Mouse (Mus musculus): ENCODE measurements around the gene Serpine3. TPM values are rescaled to one million over a fixed set of nuclear protein-coding genes. Genes with fewer than 3 reads are reported as not detected.

The Serpine3 gene
- not detected in 2 replicates for polyA plus RNA-seq (2015; fragmentation: Nextera tagmentation; extraction: Ambion mirVana)

DNA sequence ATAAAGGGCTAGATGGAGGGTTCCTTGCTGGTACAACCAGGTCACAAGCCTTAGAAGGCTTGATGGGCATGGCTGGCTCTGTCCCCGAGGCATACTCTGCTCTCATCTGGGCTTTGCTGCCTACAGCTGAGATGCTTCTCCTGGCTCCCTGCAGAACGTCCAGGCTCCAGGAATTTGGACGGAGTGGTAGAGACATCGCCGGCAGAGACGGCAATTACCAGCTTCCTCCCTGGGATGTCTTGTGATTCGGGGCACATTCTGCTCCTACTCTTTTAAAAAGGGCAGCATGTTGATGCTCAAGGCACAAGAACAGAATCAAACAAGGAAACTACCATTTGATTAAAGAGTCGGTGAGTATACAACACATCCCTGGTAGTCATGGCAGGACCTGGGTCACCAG is at the start of gene Serpine3:
Gene Serpine3, plus strand, starts transcription at position 301 of the 400 bp plus-strand sequence.
- Histone ChIP-seq H3K27me3 (replicated peaks; ENCODE audit: control insufficient read depth, insufficient read depth, low read length) (no peaks in the 10 kb centered on the region), H3K4me1 (replicated peaks; ENCODE audit: control insufficient read depth, insufficient read depth, low read length) (no peaks in the 10 kb centered on the region), H3K36me3 (ENCODE audit: control insufficient read depth, insufficient read depth) (no peaks in the 10 kb centered on the region), H3K9me3 (ENCODE audit: control insufficient read depth) (no peaks in the 10 kb centered on the region), H3K9ac (ENCODE audit: low read depth, low read length) (no peak within 1 kb of the TSS), H3K4me3 (ENCODE audit: low read depth, low read length) (no peak within 1 kb of the TSS), H3K27ac (ENCODE audit: low read depth, low read length) (no peak within 1 kb of the TSS), H3K4me2 (replicated peaks; ENCODE audit: low read depth) (no peak within 1 kb of the TSS)
- WGBS: 78% methylated on average over 8 of the region's 8 CpGs
- TF ChIP-seq CTCF (IDR thresholded peaks at IDR 0.05; ENCODE audit: low read depth): no peak
- no peak for ATAC-seq

DNA sequence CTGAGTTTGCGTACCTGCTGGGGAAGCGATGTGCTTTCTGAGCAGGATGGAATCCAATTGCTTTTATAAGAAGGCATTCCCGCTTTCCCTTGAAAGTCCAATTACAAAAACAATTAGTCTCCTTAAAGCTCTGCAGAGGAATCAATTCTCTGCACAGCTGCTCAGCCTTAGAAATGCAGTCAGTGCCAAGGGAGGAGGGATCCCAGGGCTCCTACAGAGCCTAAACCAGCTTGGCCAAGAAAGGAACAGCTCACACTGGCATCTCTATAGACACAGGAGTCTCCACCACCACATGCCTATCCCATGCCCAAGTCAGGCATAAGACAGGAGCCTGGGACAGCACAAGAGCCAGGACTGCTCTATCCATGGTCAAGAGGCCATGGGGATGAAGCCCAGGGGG is 41.1 kb upstream of the Serpine3 start:
- no peak overlapping the region for H3K4me3 ChIP-seq (ENCODE audit: low read depth, low read length)
- H3K9ac ChIP-seq (ENCODE audit: low read depth, low read length): no peak overlapping the region
- H3K9me3 ChIP-seq (ENCODE audit: control insufficient read depth): no peaks in the 10 kb centered on the region
- WGBS: 82% methylated on average over 3 of the region's 3 CpGs
- TF ChIP-seq CTCF (IDR thresholded peaks at IDR 0.05; ENCODE audit: low read depth): no peak
- H3K4me1 ChIP-seq (replicated peaks; ENCODE audit: control insufficient read depth, insufficient read depth, low read length): no peaks in the 10 kb centered on the region
- H3K4me2 ChIP-seq (replicated peaks; ENCODE audit: low read depth): no peak overlapping the region
- H3K27ac ChIP-seq (ENCODE audit: low read depth, low read length): no peak overlapping the region
- ATAC-seq: no peak
- H3K36me3 ChIP-seq (ENCODE audit: control insufficient read depth, insufficient read depth): no peaks in the 10 kb centered on the region
- H3K27me3 ChIP-seq (replicated peaks; ENCODE audit: control insufficient read depth, insufficient read depth, low read length): no peaks in the 10 kb centered on the region

DNA sequence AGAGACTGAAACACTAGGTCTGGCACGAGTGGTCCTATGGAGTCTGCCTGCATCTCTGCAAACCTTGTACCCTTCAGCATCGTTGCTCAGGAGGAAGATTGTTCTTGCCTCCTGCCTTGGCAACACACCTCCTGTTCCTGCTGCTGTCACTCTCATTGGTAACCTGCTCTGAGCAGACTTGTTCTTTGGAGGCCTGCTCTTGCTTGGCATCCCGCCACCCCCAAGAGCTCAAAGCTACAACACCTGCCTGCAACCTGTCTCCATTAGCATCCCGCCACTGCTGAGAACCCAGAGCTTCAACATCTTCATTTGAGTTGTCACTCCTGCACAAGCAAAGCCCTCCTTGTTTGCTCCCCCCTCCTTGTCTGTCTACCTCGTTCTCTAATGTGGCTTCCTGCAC is 35.5 kb upstream of the Serpine3 start:
- Histone ChIP-seq H3K4me3 (ENCODE audit: low read depth, low read length) (no peak overlapping the region), H3K27ac (ENCODE audit: low read depth, low read length) (no peak overlapping the region), H3K36me3 (ENCODE audit: control insufficient read depth, insufficient read depth) (no peaks in the 10 kb centered on the region), H3K4me2 (replicated peaks; ENCODE audit: low read depth) (no peak overlapping the region), H3K4me1 (replicated peaks; ENCODE audit: control insufficient read depth, insufficient read depth, low read length) (no peaks in the 10 kb centered on the region), H3K9ac (ENCODE audit: low read depth, low read length) (no peak overlapping the region), H3K27me3 (replicated peaks; ENCODE audit: control insufficient read depth, insufficient read depth, low read length) (no peaks in the 10 kb centered on the region), H3K9me3 (ENCODE audit: control insufficient read depth) (no peaks in the 10 kb centered on the region)
- TF ChIP-seq CTCF (IDR thresholded peaks at IDR 0.05; ENCODE audit: low read depth): no peak
- WGBS: 92% methylated on average over 5 of the region's 5 CpGs
- no peak for ATAC-seq

DNA sequence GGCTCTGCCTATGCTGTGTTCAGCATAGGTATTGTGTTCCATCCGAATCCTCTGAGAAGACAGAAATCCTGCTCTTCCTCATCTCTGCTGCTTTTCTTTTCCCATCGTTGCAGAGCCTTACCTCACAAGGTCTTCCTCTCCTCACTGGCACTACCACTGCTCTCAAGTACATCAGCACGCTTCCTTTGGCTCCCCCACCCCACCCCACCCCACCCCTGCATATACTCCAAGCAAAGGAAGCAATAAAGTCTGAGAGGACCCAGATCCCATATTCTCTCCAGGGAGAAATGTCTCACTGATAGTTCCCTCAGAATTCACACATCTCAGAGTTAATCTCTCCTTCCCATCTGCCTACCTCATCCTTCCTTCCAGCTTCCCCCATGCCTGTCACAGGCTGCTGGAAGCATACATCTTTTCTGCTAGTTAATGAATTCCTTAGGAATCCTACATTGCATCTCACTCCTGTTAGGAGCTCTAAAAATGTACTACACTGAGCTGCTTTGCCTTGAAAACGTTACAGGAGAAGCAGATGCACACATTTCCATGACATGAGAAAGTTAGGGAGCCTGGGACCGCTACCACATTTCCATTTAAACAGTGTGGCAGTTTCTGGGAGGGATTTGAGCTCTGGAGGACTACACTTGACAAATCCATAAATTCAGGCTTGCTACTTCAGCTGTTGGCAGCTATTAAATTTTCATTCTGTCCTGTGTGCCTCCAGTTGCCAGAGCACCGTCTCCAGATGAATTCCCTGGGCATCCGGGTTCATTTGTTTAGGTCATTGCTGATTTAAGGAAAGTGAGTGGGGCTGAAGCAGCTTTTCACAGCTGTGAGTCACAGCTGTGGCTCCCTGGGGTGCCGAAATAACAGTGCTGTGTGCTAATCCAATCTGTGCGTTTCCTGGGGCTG is 25.8 kb upstream of the Serpine3 start:
- no peak overlapping the region for H3K9ac ChIP-seq (ENCODE audit: low read depth, low read length)
- no peak overlapping the region for H3K4me3 ChIP-seq (ENCODE audit: low read depth, low read length)
- H3K4me1 ChIP-seq (replicated peaks; ENCODE audit: control insufficient read depth, insufficient read depth, low read length): no peaks in the 10 kb centered on the region
- WGBS: 29% methylated on average over 9 of the region's 9 CpGs
- no peaks in the 10 kb centered on the region for H3K36me3 ChIP-seq (ENCODE audit: control insufficient read depth, insufficient read depth)
- no peak overlapping the region for H3K27ac ChIP-seq (ENCODE audit: low read depth, low read length)
- no peaks in the 10 kb centered on the region for H3K27me3 ChIP-seq (replicated peaks; ENCODE audit: control insufficient read depth, insufficient read depth, low read length)
- H3K4me2 ChIP-seq (replicated peaks; ENCODE audit: low read depth): no peak overlapping the region
- no peak for TF ChIP-seq CTCF (IDR thresholded peaks at IDR 0.05; ENCODE audit: low read depth)
- no peak for ATAC-seq
- H3K9me3 ChIP-seq (ENCODE audit: control insufficient read depth): no peaks in the 10 kb centered on the region

DNA sequence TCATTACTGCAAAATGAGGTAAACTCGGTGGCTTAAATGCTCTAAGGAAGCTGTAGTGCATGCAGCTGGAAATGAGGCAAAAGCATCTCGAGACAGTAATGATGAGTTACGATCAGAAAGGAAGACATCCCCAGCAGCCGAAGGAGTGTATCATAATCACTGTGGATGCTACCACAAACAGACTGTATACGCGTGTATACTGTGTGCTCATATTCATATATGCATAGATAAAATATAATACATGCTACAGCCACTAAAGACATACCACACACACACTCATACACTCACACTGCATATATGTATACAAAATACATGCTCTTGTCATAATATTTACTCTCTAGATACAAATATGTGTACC is 25.1 kb upstream of the Serpine3 start:
- Histone ChIP-seq H3K27me3 (replicated peaks; ENCODE audit: control insufficient read depth, insufficient read depth, low read length) (no peaks in the 10 kb centered on the region), H3K4me3 (ENCODE audit: low read depth, low read length) (no peak overlapping the region), H3K9ac (ENCODE audit: low read depth, low read length) (no peak overlapping the region), H3K36me3 (ENCODE audit: control insufficient read depth, insufficient read depth) (no peaks in the 10 kb centered on the region), H3K4me1 (replicated peaks; ENCODE audit: control insufficient read depth, insufficient read depth, low read length) (no peaks in the 10 kb centered on the region), H3K27ac (ENCODE audit: low read depth, low read length) (no peak overlapping the region), H3K9me3 (ENCODE audit: control insufficient read depth) (no peaks in the 10 kb centered on the region), H3K4me2 (replicated peaks; ENCODE audit: low read depth) (no peak overlapping the region)
- TF ChIP-seq CTCF (IDR thresholded peaks at IDR 0.05; ENCODE audit: low read depth): no peak
- no peak for ATAC-seq
- 47% methylated on average over 6 of the region's 6 CpGs for WGBS

DNA sequence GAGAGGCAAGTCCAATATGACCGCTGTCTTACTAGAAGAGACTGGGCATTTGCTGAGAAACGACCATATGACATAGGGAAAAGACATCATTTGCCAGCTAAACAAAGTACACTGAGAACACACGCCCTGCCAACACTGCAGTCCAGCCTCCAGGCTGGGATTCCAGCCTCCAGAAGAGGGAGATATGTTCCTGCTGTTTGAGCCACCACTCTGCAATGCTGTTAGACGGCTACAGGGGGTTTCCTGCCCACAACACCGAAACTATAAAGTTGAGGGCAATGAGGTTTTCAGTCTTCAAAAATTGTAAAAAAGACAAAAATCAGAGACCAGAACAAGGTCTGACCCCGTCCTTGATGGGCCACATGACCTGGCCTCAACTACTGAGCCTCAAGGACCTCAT is 24.4 kb upstream of the Serpine3 start:
- ATAC-seq: no peak
- Histone ChIP-seq H3K36me3 (ENCODE audit: control insufficient read depth, insufficient read depth) (no peaks in the 10 kb centered on the region), H3K4me3 (ENCODE audit: low read depth, low read length) (no peak overlapping the region), H3K4me2 (replicated peaks; ENCODE audit: low read depth) (no peak overlapping the region), H3K4me1 (replicated peaks; ENCODE audit: control insufficient read depth, insufficient read depth, low read length) (no peaks in the 10 kb centered on the region), H3K27ac (ENCODE audit: low read depth, low read length) (no peak overlapping the region), H3K27me3 (replicated peaks; ENCODE audit: control insufficient read depth, insufficient read depth, low read length) (no peaks in the 10 kb centered on the region), H3K9ac (ENCODE audit: low read depth, low read length) (no peak overlapping the region), H3K9me3 (ENCODE audit: control insufficient read depth) (no peaks in the 10 kb centered on the region)
- TF ChIP-seq CTCF (IDR thresholded peaks at IDR 0.05; ENCODE audit: low read depth): peak; percentile 62
- 56% methylated on average over 6 of the region's 6 CpGs for WGBS
